Comparison of ENCODE assay signal across 14 mouse cellular contexts in genomic region chr16:34490506-34490905, GRCm38 (mm10).
DNase-seq lines count a peak whose midpoint lies in the region; ATAC-seq and TF ChIP-seq lines count a peak whose summit lies in the region.
"Had no signal": no experiment of that assay in that cellular context is flagged by ENCODE, and none has a peak within 500 bp of the region (broad histone marks: within the 10 kb centered on the region; RNA-seq: fewer than 3 reads in every experiment).

No protein-coding gene starts in this region.

- WGBS in heart, adult 2 months, result 18% methylated on average over 8 of the region's 8 CpGs
- WGBS in lung, postnatal 0 days, result 25% methylated on average over 8 of the region's 8 CpGs
- WGBS in heart, postnatal 0 days, result 21% methylated on average over 8 of the region's 8 CpGs
- 60% methylated on average over 8 of the region's 8 CpGs for WGBS in midbrain, embryonic 13.5 days

- TF ChIP-seq CTCF in heart, adult 2 months (IDR thresholded peaks at IDR 0.05), result no peak
- no peak for TF ChIP-seq CTCF in lung, postnatal 0 days (IDR thresholded peaks at IDR 0.05)
- no peak for TF ChIP-seq CTCF in heart, postnatal 0 days (IDR thresholded peaks at IDR 0.05; ENCODE audit: low read depth)

- H3K36me3 ChIP-seq in heart, adult 2 months (ENCODE audit: control insufficient read depth, insufficient read depth, low read length), result no peaks in the 10 kb centered on the region; the same call in 1 of the 2 replicates
- no peaks in the 10 kb centered on the region for H3K36me3 ChIP-seq in lung, postnatal 0 days (ENCODE audit: insufficient read depth, low read length)
- H3K36me3 ChIP-seq in heart, postnatal 0 days (replicated peaks; ENCODE audit: control insufficient read depth, insufficient read depth, low read length), result no peaks in the 10 kb centered on the region
- no peaks in the 10 kb centered on the region for H3K36me3 ChIP-seq in midbrain, embryonic 13.5 days
- H3K36me3 ChIP-seq: intestine, embryonic 15.5 days; liver, embryonic 15.5 days had no signal

- TF ChIP-seq EP300 in heart, adult 2 months (IDR thresholded peaks at IDR 0.05; ENCODE audit: insufficient read depth, low read depth, low read length), result no peak
- no peak for TF ChIP-seq EP300 in lung, postnatal 0 days (IDR thresholded peaks at IDR 0.05)
- no peak for TF ChIP-seq EP300 in heart, postnatal 0 days (IDR thresholded peaks at IDR 0.05; ENCODE audit: low read depth)

- H3K4me3 ChIP-seq in heart, adult 2 months, result no peak overlapping the region; the same call in 1 of the 2 replicates
- no peak overlapping the region for H3K4me3 ChIP-seq in lung, postnatal 0 days (ENCODE audit: low read depth, low read length)
- H3K4me3 ChIP-seq in heart, postnatal 0 days (ENCODE audit: low read depth, low read length), result no peak overlapping the region
- H3K4me3 ChIP-seq in midbrain, embryonic 13.5 days (replicated peaks), result no peak overlapping the region
- H3K4me3 ChIP-seq: forebrain, embryonic 13.5 days; intestine, embryonic 15.5 days; liver, embryonic 15.5 days had no signal

- H3K79me2 ChIP-seq in heart, adult 2 months (replicated peaks; ENCODE audit: control insufficient read depth, insufficient read depth, low read length), result no peaks in the 10 kb centered on the region

- H3K27ac ChIP-seq in heart, adult 2 months, result peak overlapping the region; percentile 26
- H3K27ac ChIP-seq in lung, postnatal 0 days (ENCODE audit: low read length), result no peak overlapping the region
- H3K27ac ChIP-seq in heart, postnatal 0 days (ENCODE audit: low read depth), result peak overlapping the region; percentile 69
- no peak overlapping the region for H3K27ac ChIP-seq in midbrain, embryonic 13.5 days
- H3K27ac ChIP-seq: forebrain, embryonic 13.5 days; intestine, embryonic 15.5 days; liver, embryonic 15.5 days had no signal

- peaks cover 19% of the 10 kb centered on the region for H3K4me1 ChIP-seq in heart, adult 2 months (ENCODE audit: control insufficient read depth, insufficient read depth, low read length)
- H3K4me1 ChIP-seq in lung, postnatal 0 days (ENCODE audit: insufficient read depth, low read depth, low read length), result peaks cover 11% of the 10 kb centered on the region; the same call in 1 of the 2 replicates
- peaks cover 36% of the 10 kb centered on the region for H3K4me1 ChIP-seq in heart, postnatal 0 days (ENCODE audit: control insufficient read depth, insufficient read depth)
- H3K4me1 ChIP-seq in midbrain, embryonic 13.5 days (replicated peaks), result peaks cover 35% of the 10 kb centered on the region
- H3K4me1 ChIP-seq: liver, embryonic 15.5 days had no signal

- no peak overlapping the region for H3K9ac ChIP-seq in heart, adult 2 months (ENCODE audit: low read depth, low read length)
- H3K9ac ChIP-seq in lung, postnatal 0 days (replicated peaks; ENCODE audit: low read depth), result no peak overlapping the region
- 0 out of 2 replicates have a peak overlapping the region, but pooled peaks have one; percentile 3 for H3K9ac ChIP-seq in heart, postnatal 0 days (replicated peaks; ENCODE audit: low read depth, low read length)
- no peak overlapping the region for H3K9ac ChIP-seq in midbrain, embryonic 13.5 days (replicated peaks)
- H3K9ac ChIP-seq: forebrain, embryonic 13.5 days; intestine, embryonic 15.5 days; liver, embryonic 15.5 days had no signal

- H3K27me3 ChIP-seq in heart, adult 2 months (ENCODE audit: control insufficient read depth, insufficient read depth, low read length), result no peaks in the 10 kb centered on the region
- H3K27me3 ChIP-seq in lung, postnatal 0 days (replicated peaks; ENCODE audit: insufficient read depth, low read length), result no peaks in the 10 kb centered on the region
- H3K27me3 ChIP-seq in heart, postnatal 0 days (ENCODE audit: control insufficient read depth, insufficient read depth, low read length), result no peaks in the 10 kb centered on the region
- H3K27me3 ChIP-seq in midbrain, embryonic 13.5 days, result no peaks in the 10 kb centered on the region
- H3K27me3 ChIP-seq: forebrain, embryonic 13.5 days; intestine, embryonic 15.5 days; liver, embryonic 15.5 days had no signal

- TF ChIP-seq POLR2A in heart, adult 2 months (IDR thresholded peaks at IDR 0.05; ENCODE audit: insufficient read depth, low read depth, low read length), result no peak

- peak; percentile 74 for ATAC-seq in lung, postnatal 0 days
- ATAC-seq in heart, postnatal 0 days (ENCODE audit: insufficient read depth, low read depth), result 0 out of 2 replicates have a peak, but pooled peaks have one; percentile 53
- ATAC-seq in erythroid progenitor cell, adult 5-6 weeks (replicated peaks; ENCODE audit: low FRiP score, poor library complexity, severe bottlenecking), result no peak
- ATAC-seq in midbrain, embryonic 13.5 days, result no peak
- ATAC-seq: forebrain, embryonic 13.5 days; intestine, embryonic 15.5 days had no signal

- no peak overlapping the region; the same call in 1 of the 2 replicates for H3K4me2 ChIP-seq in lung, postnatal 0 days (replicated peaks; ENCODE audit: low read depth, low read length)
- peak overlapping the region; percentile 41 for H3K4me2 ChIP-seq in heart, postnatal 0 days (ENCODE audit: low read depth, low read length)
- H3K4me2 ChIP-seq in midbrain, embryonic 13.5 days (replicated peaks), result no peak overlapping the region
- H3K4me2 ChIP-seq: forebrain, embryonic 13.5 days; intestine, embryonic 15.5 days; liver, embryonic 15.5 days had no signal

- intact Hi-C loops in heart, adult 2 months (cut with DNase I), result loop anchor here (5.0 kb wide), 3 partner anchors 33 to 73 kb away; no protein-coding TSS in a partner anchor
- intact Hi-C loops in heart, postnatal 36 days (cut with DNase I), result loop anchor here (5.0 kb wide), 2 partner anchors 48 to 82 kb away; partner anchors contain the start of gene Kalrn

- no peak for DNase-seq in heart, adult 2 months
- DNase-seq in heart, postnatal 36 days, result no peak
- peak; percentile 66 for DNase-seq in lung, postnatal 0 days (ENCODE audit: low spot score)
- DNase-seq in lung, postnatal 10 days, result no peak
- DNase-seq in ZHBTc4 (ENCODE audit: low read depth, low spot score), result peak; percentile 7
- peak; percentile 8 for DNase-seq in heart, postnatal 0 days (ENCODE audit: low spot score)
- DNase-seq: cerebellum, adult 11 months; right cerebral cortex, postnatal 14 days; thymus, postnatal 25 days had no signal

- H3K9me3 ChIP-seq in lung, postnatal 0 days (ENCODE audit: low read length), result no peaks in the 10 kb centered on the region
- no peaks in the 10 kb centered on the region for H3K9me3 ChIP-seq in heart, postnatal 0 days (replicated peaks; ENCODE audit: control insufficient read depth, low read length)
- no peaks in the 10 kb centered on the region for H3K9me3 ChIP-seq in midbrain, embryonic 13.5 days
- H3K9me3 ChIP-seq: forebrain, embryonic 13.5 days; intestine, embryonic 15.5 days; liver, embryonic 15.5 days had no signal

Comparison
In these comparisons a context has a peak if more than half of its experiments do, and no peak if none do; other contexts are left out.
1. DNase-seq: peak in lung, postnatal 0 days (single experiment), ZHBTc4 (single experiment) and heart, postnatal 0 days (single experiment); none in heart, adult 2 months (0 of 2), heart, postnatal 36 days (0 of 2) and lung, postnatal 10 days (single experiment).
2. H3K27ac ChIP-seq: peak in heart, adult 2 months (single experiment) and heart, postnatal 0 days (single experiment); none in lung, postnatal 0 days (single experiment) and midbrain, embryonic 13.5 days (single experiment).
3. ATAC-seq: peak in lung, postnatal 0 days (single experiment) and heart, postnatal 0 days (single experiment); none in erythroid progenitor cell, adult 5-6 weeks (single experiment) and midbrain, embryonic 13.5 days (single experiment).